Mouse (Mus musculus) heart, embryonic 10.5 days (tissue): ENCODE data around the gene Ofd1. TPM values are rescaled to one million over a fixed set of nuclear protein-coding genes. Genes with fewer than 3 reads are reported as not detected.

ENCODE experiments used
- DNase-seq: peaks from one replicate; pipeline ENCODE4 v3.0.0-alpha.2; 2017; ENCODE audit warnings: low spot score
- H3K27ac ChIP-seq: fragments of 300-500 bp; sonication (generic); 2 replicates; pipeline ENCODE4 v1.5.1; 2016; ENCODE audit warnings: mild to moderate bottlenecking
- H3K27me3 ChIP-seq: fragments of 300-500 bp; sonication (generic); 2 replicates; pipeline ENCODE4 v1.6.1; 2016; ENCODE audit warnings: mild to moderate bottlenecking; ENCODE audit not compliant: poor library complexity, insufficient read depth, severe bottlenecking
- H3K36me3 ChIP-seq: fragments of 300-500 bp; sonication (generic); 2 replicates; pipeline ENCODE4 v1.6.1; 2016; ENCODE audit warnings: mild to moderate bottlenecking, moderate library complexity
- H3K4me1 ChIP-seq: fragments of 300-500 bp; sonication (generic); 2 replicates; pipeline ENCODE4 v1.6.1; 2016; ENCODE audit warnings: mild to moderate bottlenecking
- H3K4me3 ChIP-seq: fragments of 300-500 bp; sonication (generic); 2 replicates; pipeline ENCODE4 v1.5.1; 2016; ENCODE audit warnings: mild to moderate bottlenecking, moderate library complexity
- H3K9me3 ChIP-seq: fragments of 300-500 bp; sonication (generic); 2 replicates; pipeline ENCODE4 v1.6.1; 2016; ENCODE audit warnings: mild to moderate bottlenecking, moderate library complexity
- WGBS: fragments of 180-500 bp; shearing (Covaris S2); methylation state at CpG from one replicate; pipeline ENCODE4 v1.1.7; 2016; 5-methylcytosine and 5-hydroxymethylcytosine counted together
- polyA plus RNA-seq: library from polyadenylated mRNA; unstranded; fragments of >200 nt; fragmentation: Nextera tagmentation; extraction: Ambion mirVana; gene quantifications from 2 replicates; pipeline ENCODE4 v1.2.1, GENCODE M21; 2016

Gene Ofd1
- polyA plus RNA-seq, 1 experiment from 2014 or later, result 6.0 TPM

GRCm38 (mm10) chrX:166353412-166353811 is 87.1 kb downstream of the Ofd1 start:
- H3K9me3 ChIP-seq, result no peaks in the 10 kb centered on the region
- H3K4me3 ChIP-seq, result no peak overlapping the region
- H3K4me1 ChIP-seq, result no peaks in the 10 kb centered on the region
- no peaks in the 10 kb centered on the region for H3K27me3 ChIP-seq
- DNase-seq, result no peak
- H3K36me3 ChIP-seq, result no peaks in the 10 kb centered on the region
- no peak overlapping the region for H3K27ac ChIP-seq
- WGBS, result 60% methylated on average over 2 of the region's 2 CpGs

GRCm38 (mm10) chrX:166351790-166352189 is 88.7 kb downstream of the Ofd1 start:
- Histone ChIP-seq H3K27me3 (no peaks in the 10 kb centered on the region), H3K9me3 (no peaks in the 10 kb centered on the region), H3K27ac (no peak overlapping the region), H3K36me3 (no peaks in the 10 kb centered on the region), H3K4me1 (no peaks in the 10 kb centered on the region), H3K4me3 (no peak overlapping the region)
- no peak for DNase-seq
- WGBS, result 26% methylated on average over 6 of the region's 6 CpGs

GRCm38 (mm10) chrX:166348634-166349033 is 91.9 kb downstream of the Ofd1 start:
- DNase-seq, result no peak
- WGBS, result 84% methylated on average over 4 of the region's 4 CpGs
- H3K27ac ChIP-seq, result no peak overlapping the region
- no peaks in the 10 kb centered on the region for H3K4me1 ChIP-seq
- no peak overlapping the region for H3K4me3 ChIP-seq
- H3K9me3 ChIP-seq, result no peaks in the 10 kb centered on the region
- H3K36me3 ChIP-seq, result no peaks in the 10 kb centered on the region
- no peaks in the 10 kb centered on the region for H3K27me3 ChIP-seq

GRCm38 (mm10) chrX:166348086-166348485 is 92.4 kb downstream of the Ofd1 start:
- Histone ChIP-seq H3K4me1 (no peaks in the 10 kb centered on the region), H3K4me3 (no peak overlapping the region), H3K36me3 (no peaks in the 10 kb centered on the region), H3K27ac (no peak overlapping the region), H3K27me3 (no peaks in the 10 kb centered on the region), H3K9me3 (no peaks in the 10 kb centered on the region)
- DNase-seq, result no peak
- WGBS, result 83% methylated on average over 6 of the region's 6 CpGs

- DNase-seq, result no peak
- H3K27me3 ChIP-seq, result no peaks in the 10 kb centered on the region
- 32% methylated on average over 10 of the region's 10 CpGs for WGBS
- H3K9me3 ChIP-seq, result no peaks in the 10 kb centered on the region
- peak overlapping the region; percentile 29; the same call in 1 of the 2 replicates for H3K4me3 ChIP-seq
- no peaks in the 10 kb centered on the region for H3K4me1 ChIP-seq
- H3K36me3 ChIP-seq, result no peaks in the 10 kb centered on the region
- no peak overlapping the region for H3K27ac ChIP-seq
These were observed 96.1 kb downstream of the Ofd1 start for GRCm38 (mm10) chrX:166344228-166345015.

- DNase-seq, result no peak
- H3K9me3 ChIP-seq, result no peaks in the 10 kb centered on the region
- H3K4me1 ChIP-seq, result no peaks in the 10 kb centered on the region
- H3K4me3 ChIP-seq, result no peak overlapping the region
- no peaks in the 10 kb centered on the region for H3K27me3 ChIP-seq
- no peak overlapping the region for H3K27ac ChIP-seq
- WGBS, result 78% methylated on average over 6 of the region's 6 CpGs
- no peaks in the 10 kb centered on the region for H3K36me3 ChIP-seq
These were observed 98.7 kb downstream of the Ofd1 start for GRCm38 (mm10) chrX:166341795-166342194.

Other genes with a start within 250 kb of the Ofd1 start
- 3.2 and 4.5 TPM in 2 replicates for gene Gpm6b, start 201.8 kb downstream of the Ofd1 start, polyA plus RNA-seq
- gene Trappc2, start 130 bp downstream of the Ofd1 start, polyA plus RNA-seq, result 32.4 and 39.8 TPM in 2 replicates
- 33.4 and 38.7 TPM in 2 replicates for gene Rab9, start 39.2 kb upstream of the Ofd1 start, polyA plus RNA-seq
- gene Tceanc, start 77.9 kb upstream of the Ofd1 start, polyA plus RNA-seq, result 7.0 and 8.0 TPM in 2 replicates
- 1.9 and 2.3 TPM in 2 replicates for gene Egfl6, start 145.0 kb upstream of the Ofd1 start, polyA plus RNA-seq